In genomic region chr3:149431795-149432194, GRCm38 (mm10) we compare ENCODE assay signal across 28 mouse cellular contexts.
"Had no signal": no experiment of that assay in that cellular context is flagged by ENCODE, and none has a peak within 500 bp of the region (broad histone marks: within the 10 kb centered on the region; RNA-seq: fewer than 3 reads in every experiment).

No protein-coding gene starts in this region.

- H3K36me3 ChIP-seq: embryonic facial prominence, embryonic 10.5 days; embryonic facial prominence, embryonic 12.5 days; embryonic facial prominence, embryonic 13.5 days; embryonic facial prominence, embryonic 15.5 days; forebrain, embryonic 10.5 days; forebrain, embryonic 12.5 days; forebrain, embryonic 15.5 days had no signal

- H3K9ac ChIP-seq: embryonic facial prominence, embryonic 12.5 days; embryonic facial prominence, embryonic 13.5 days; embryonic facial prominence, embryonic 15.5 days; forebrain, embryonic 12.5 days; forebrain, embryonic 13.5 days; forebrain, embryonic 15.5 days; forebrain, postnatal 0 days had no signal

- H3K4me1 ChIP-seq: embryonic facial prominence, embryonic 10.5 days; embryonic facial prominence, embryonic 12.5 days; embryonic facial prominence, embryonic 15.5 days; forebrain, embryonic 10.5 days; forebrain, embryonic 12.5 days; forebrain, embryonic 13.5 days; forebrain, embryonic 15.5 days had no signal

- H3K27ac ChIP-seq: embryonic facial prominence, embryonic 10.5 days; embryonic facial prominence, embryonic 12.5 days; embryonic facial prominence, embryonic 13.5 days; embryonic facial prominence, embryonic 15.5 days; forebrain, embryonic 10.5 days; forebrain, embryonic 12.5 days; forebrain, embryonic 13.5 days; forebrain, embryonic 15.5 days; gastrocnemius, adult 2 months; heart, adult 2 months had no signal

- DNase-seq: cerebellum, adult 8-10 months; cerebellum, adult 9-10 months; cerebellum, adult 9-11 months; cerebellum, postnatal 10 days; cerebellum, postnatal 14 days; cerebellum, postnatal 25 days; cerebellum, postnatal 36 days; embryo, embryonic 11 days; forebrain, postnatal 0 days; gastrocnemius, adult 2 months; gastrocnemius, postnatal 10 days; gastrocnemius, postnatal 14 days; gastrocnemius, postnatal 25 days; gastrocnemius, postnatal 36 days; heart, adult 11 months; heart, adult 18-20 months; heart, adult 2 months had no signal

- H3K27me3 ChIP-seq: embryonic facial prominence, embryonic 12.5 days; embryonic facial prominence, embryonic 13.5 days; embryonic facial prominence, embryonic 15.5 days; forebrain, embryonic 12.5 days; forebrain, embryonic 13.5 days; forebrain, embryonic 15.5 days had no signal

- ATAC-seq: forebrain, embryonic 13.5 days; forebrain, embryonic 14.5 days; forebrain, embryonic 15.5 days; forebrain, embryonic 16.5 days; forebrain, postnatal 0 days had no signal

- H3K4me3 ChIP-seq: embryonic facial prominence, embryonic 10.5 days; embryonic facial prominence, embryonic 12.5 days; embryonic facial prominence, embryonic 13.5 days; embryonic facial prominence, embryonic 15.5 days; erythroblast, embryonic 14.5 days; forebrain, embryonic 10.5 days; forebrain, embryonic 12.5 days; forebrain, embryonic 13.5 days; forebrain, embryonic 15.5 days; gastrocnemius, adult 2 months; heart, adult 2 months had no signal

- H3K4me2 ChIP-seq: embryonic facial prominence, embryonic 12.5 days; embryonic facial prominence, embryonic 13.5 days; embryonic facial prominence, embryonic 15.5 days; forebrain, embryonic 12.5 days; forebrain, embryonic 13.5 days; forebrain, embryonic 15.5 days had no signal

- H3K9me3 ChIP-seq: embryonic facial prominence, embryonic 10.5 days; embryonic facial prominence, embryonic 12.5 days; embryonic facial prominence, embryonic 13.5 days; embryonic facial prominence, embryonic 15.5 days; forebrain, embryonic 10.5 days; forebrain, embryonic 12.5 days; forebrain, embryonic 13.5 days; forebrain, embryonic 15.5 days had no signal
